Mouse (Mus musculus): ENCODE data around the gene Frmd4a. TPM values are rescaled to one million over a fixed set of nuclear protein-coding genes. Genes with fewer than 3 reads are reported as not detected.

Frmd4a gene
- total and polyA plus RNA-seq, 3 experiments, result 10.4 to 21.0 (median 20.0) TPM

DNA sequence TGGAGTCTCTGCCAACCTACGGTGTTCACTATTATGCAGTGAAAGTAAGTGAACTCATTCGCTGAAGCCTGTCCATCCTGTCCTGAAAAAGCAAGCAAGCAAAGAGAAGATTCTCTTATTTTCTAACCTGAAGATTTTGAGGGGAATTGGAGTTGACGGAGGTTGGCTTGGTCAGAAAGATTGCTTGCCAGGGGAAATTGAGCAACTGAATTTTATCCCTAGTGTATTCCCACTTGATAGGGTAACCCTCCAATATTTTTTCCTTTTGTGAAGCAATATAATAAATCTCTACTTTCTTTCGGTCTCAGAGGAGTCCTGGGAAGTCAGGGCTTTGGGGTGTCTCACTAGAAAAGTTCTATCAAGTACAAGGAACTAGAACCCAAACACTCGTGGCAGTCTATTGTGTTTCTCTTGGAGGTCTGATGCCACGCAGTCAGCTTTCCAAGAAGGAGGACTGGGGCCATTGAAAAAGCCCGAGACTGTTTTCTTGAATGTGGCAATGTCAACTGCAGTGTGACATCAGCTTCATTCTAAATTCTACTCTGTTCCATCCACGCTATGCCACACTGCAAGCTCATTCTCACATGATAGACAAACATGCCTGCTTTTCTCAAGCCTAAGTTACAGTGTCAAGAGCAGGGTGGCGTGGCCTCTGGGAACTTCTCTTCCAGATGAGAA is 517.8 kb downstream of the Frmd4a start:
- Histone ChIP-seq H3K4me1 (ENCODE audit: control insufficient read depth, insufficient read depth, low read length) (peaks cover 1% of the 10 kb centered on the region; the same call in 1 of the 2 replicates), H3K36me3 (ENCODE audit: control insufficient read depth, insufficient read depth, low read length) (no peaks in the 10 kb centered on the region), H3K4me3 (no peak overlapping the region), H3K27me3 (ENCODE audit: control insufficient read depth, insufficient read depth, low read length) (no peaks in the 10 kb centered on the region), H3K9ac (ENCODE audit: low read depth, low read length) (no peak overlapping the region), H3K79me2 (replicated peaks; ENCODE audit: control insufficient read depth, insufficient read depth, low read length) (no peaks in the 10 kb centered on the region), H3K27ac (peak overlapping the region; percentile 20; the same call in 1 of the 2 replicates)
- intact Hi-C loops (cut with DNase I), result no loop called here
- DNase-seq, result no peak
- no peak for TF ChIP-seq CTCF (IDR thresholded peaks at IDR 0.05)
- TF ChIP-seq EP300 (IDR thresholded peaks at IDR 0.05; ENCODE audit: insufficient read depth, low read depth, low read length), result no peak
- no peak for TF ChIP-seq POLR2A (IDR thresholded peaks at IDR 0.05; ENCODE audit: insufficient read depth, low read depth, low read length)
- WGBS, result 81% methylated on average over 9 of the region's 9 CpGs

DNA sequence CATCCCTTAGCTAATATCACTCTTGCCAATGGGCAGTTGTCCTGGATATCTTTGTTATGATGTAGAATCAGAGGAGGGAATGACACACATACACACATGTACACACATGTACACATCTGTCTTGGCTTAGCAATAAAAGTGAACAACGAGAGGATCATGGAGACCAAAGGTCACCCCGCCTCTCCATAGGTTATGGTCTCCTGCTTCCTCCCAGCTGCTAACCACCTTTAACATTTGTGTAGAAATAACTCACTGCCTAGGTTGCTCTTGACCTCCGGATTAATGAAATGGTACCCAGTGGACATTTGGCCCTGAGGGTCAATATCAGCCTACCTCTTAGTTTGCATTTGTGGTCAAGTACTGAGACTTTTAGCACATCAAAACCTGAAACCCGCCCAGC is 523.8 kb downstream of the Frmd4a start:
- no peaks in the 10 kb centered on the region; the same call in 1 of the 2 replicates for H3K36me3 ChIP-seq (ENCODE audit: control insufficient read depth, insufficient read depth, low read length)
- intact Hi-C loops (cut with DNase I), result loop anchor here (5.0 kb wide), 1 partner anchor 39 kb away; no protein-coding TSS in a partner anchor
- 85% methylated on average over 4 of the region's 4 CpGs for WGBS
- DNase-seq, result no peak
- H3K9ac ChIP-seq (ENCODE audit: low read depth, low read length), result no peak overlapping the region
- H3K27me3 ChIP-seq (ENCODE audit: control insufficient read depth, insufficient read depth, low read length), result no peaks in the 10 kb centered on the region
- H3K4me1 ChIP-seq (ENCODE audit: control insufficient read depth, insufficient read depth, low read length), result peaks cover 14% of the 10 kb centered on the region
- TF ChIP-seq POLR2A (IDR thresholded peaks at IDR 0.05; ENCODE audit: insufficient read depth, low read depth, low read length), result no peak
- no peak for TF ChIP-seq CTCF (IDR thresholded peaks at IDR 0.05)
- TF ChIP-seq EP300 (IDR thresholded peaks at IDR 0.05; ENCODE audit: insufficient read depth, low read depth, low read length), result no peak
- no peak overlapping the region for H3K4me3 ChIP-seq
- H3K79me2 ChIP-seq (replicated peaks; ENCODE audit: control insufficient read depth, insufficient read depth, low read length), result no peaks in the 10 kb centered on the region
- H3K27ac ChIP-seq, result no peak overlapping the region

DNA sequence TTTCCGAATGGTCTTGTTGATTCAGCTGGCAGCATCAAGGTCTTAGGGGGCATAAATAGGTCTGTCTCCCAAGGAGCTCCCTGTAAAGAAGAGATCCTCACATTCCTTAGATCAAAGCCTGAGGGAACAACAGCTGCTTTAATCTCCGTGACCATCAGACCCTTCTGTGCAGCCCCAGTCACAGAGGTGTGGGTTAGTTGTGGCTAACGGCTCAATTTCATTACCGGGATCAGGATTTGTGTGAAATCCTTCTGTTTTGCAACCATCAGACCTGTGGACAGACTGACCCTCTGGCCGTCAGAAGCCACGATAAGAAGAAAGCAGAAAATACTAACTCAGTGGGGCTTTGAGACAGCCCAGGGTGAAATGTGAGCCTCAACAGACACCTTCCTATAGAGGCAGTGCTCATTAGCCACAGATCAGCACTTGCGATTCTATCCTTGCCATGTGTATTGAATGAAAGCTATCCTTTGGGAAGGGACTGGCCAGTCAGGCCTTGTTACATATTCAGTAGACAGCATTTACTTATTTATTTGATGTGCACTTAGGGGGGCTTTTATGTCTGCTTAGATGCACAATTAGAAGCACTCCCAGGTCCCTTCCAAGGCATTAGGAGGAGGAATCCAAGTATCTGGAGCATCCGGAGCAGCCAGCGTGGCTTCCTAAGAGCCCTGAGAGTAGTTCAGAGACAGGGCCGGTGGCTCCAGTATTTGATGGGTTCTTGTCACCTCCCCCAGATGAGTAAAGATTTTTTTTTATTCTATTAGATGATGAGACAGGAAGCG is 524.5 kb downstream of the Frmd4a start:
- 54% methylated on average over 11 of the region's 11 CpGs for WGBS
- no peak overlapping the region for H3K9ac ChIP-seq (ENCODE audit: low read depth, low read length)
- DNase-seq, result no peak
- H3K36me3 ChIP-seq (ENCODE audit: control insufficient read depth, insufficient read depth, low read length), result no peaks in the 10 kb centered on the region; the same call in 1 of the 2 replicates
- TF ChIP-seq CTCF (IDR thresholded peaks at IDR 0.05) (no peak), EP300 (IDR thresholded peaks at IDR 0.05; ENCODE audit: insufficient read depth, low read depth, low read length) (no peak), POLR2A (IDR thresholded peaks at IDR 0.05; ENCODE audit: insufficient read depth, low read depth, low read length) (no peak)
- H3K4me3 ChIP-seq, result no peak overlapping the region
- H3K27me3 ChIP-seq (ENCODE audit: control insufficient read depth, insufficient read depth, low read length), result no peaks in the 10 kb centered on the region
- H3K27ac ChIP-seq, result peak overlapping the region; percentile 78
- intact Hi-C loops (cut with DNase I), result loop anchor here (1.0 to 5.0 kb wide), 4 partner anchors 17 to 51 kb away; no protein-coding TSS in a partner anchor
- H3K79me2 ChIP-seq (replicated peaks; ENCODE audit: control insufficient read depth, insufficient read depth, low read length), result no peaks in the 10 kb centered on the region
- H3K4me1 ChIP-seq (ENCODE audit: control insufficient read depth, insufficient read depth, low read length), result peaks cover 14% of the 10 kb centered on the region

DNA sequence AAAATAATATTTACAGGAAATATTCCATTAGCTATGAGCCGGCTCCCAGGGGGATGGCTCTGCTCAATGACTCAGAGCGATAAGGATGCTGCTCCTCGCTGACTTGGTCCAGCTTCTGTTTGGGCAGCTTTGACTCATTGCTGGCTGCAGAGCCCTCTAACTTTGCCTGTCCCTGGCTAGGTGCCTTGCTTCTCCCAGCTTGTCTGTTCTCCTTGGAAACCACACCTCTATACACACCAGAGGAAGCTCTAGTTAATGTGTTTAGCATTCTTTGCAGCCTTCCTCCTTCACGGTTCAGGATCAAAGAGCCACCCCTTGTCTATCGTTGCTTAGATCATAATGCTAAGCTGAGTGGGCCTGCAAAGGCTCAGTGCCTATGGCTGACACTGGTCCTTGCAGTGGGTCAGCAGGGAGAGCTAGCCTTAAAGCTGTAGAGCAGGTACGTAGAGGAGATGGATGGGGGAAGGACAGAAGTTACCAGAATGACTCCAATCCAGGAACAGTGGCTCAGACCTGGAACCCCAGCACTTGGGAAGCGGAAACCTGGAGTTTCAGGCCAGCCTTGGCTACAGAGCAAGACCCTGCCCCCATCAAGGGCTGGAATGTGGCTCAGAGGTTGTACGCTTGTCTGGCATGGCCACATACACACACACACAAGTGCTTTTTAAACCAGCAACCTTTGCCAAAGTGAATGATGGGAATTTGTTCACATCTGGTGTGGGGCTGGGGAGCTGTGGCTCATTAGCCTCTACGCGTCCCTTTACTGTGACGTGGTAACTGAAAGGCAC is 525.3 kb downstream of the Frmd4a start:
- Histone ChIP-seq H3K4me1 (ENCODE audit: control insufficient read depth, insufficient read depth, low read length) (peaks cover 14% of the 10 kb centered on the region), H3K27ac (peak overlapping the region; percentile 78), H3K4me3 (no peak overlapping the region), H3K27me3 (ENCODE audit: control insufficient read depth, insufficient read depth, low read length) (no peaks in the 10 kb centered on the region), H3K36me3 (ENCODE audit: control insufficient read depth, insufficient read depth, low read length) (no peaks in the 10 kb centered on the region; the same call in 1 of the 2 replicates), H3K9ac (ENCODE audit: low read depth, low read length) (no peak overlapping the region), H3K79me2 (replicated peaks; ENCODE audit: control insufficient read depth, insufficient read depth, low read length) (no peaks in the 10 kb centered on the region)
- WGBS, result 36% methylated on average over 11 of the region's 11 CpGs
- TF ChIP-seq POLR2A (IDR thresholded peaks at IDR 0.05; ENCODE audit: insufficient read depth, low read depth, low read length) (no peak; the same call in 1 of the 2 replicates), EP300 (IDR thresholded peaks at IDR 0.05; ENCODE audit: insufficient read depth, low read depth, low read length) (0 out of 2 replicates have a peak, but pooled peaks have one; percentile 62)
- peak; percentile 70 to 87 for DNase-seq
- intact Hi-C loops (cut with DNase I), result loop anchor here (1.0 to 5.0 kb wide), 4 partner anchors 16 to 50 kb away; no protein-coding TSS in a partner anchor

DNA sequence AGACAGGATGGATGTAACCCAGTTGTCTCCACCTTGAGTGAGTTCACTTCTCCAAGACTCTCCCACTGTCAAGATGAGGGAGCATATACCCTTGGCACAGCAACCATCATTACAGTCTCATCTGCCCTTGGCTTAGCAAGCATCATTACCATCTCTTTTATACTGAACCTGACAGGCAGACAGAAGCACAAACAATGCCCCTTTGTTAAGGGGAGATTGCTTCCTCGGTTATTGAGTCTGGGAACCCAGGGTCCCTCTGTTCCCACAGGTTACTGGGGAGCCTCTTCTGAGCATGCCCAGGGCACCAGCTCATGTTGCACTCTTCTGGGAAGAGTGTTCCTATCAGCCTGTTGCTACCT is 525.9 kb downstream of the Frmd4a start:
- Histone ChIP-seq H3K36me3 (ENCODE audit: control insufficient read depth, insufficient read depth, low read length) (no peaks in the 10 kb centered on the region; the same call in 1 of the 2 replicates), H3K27ac (peak overlapping the region; percentile 78), H3K4me1 (ENCODE audit: control insufficient read depth, insufficient read depth, low read length) (peaks cover 14% of the 10 kb centered on the region), H3K4me3 (no peak overlapping the region), H3K9ac (ENCODE audit: low read depth, low read length) (no peak overlapping the region), H3K79me2 (replicated peaks; ENCODE audit: control insufficient read depth, insufficient read depth, low read length) (no peaks in the 10 kb centered on the region), H3K27me3 (ENCODE audit: control insufficient read depth, insufficient read depth, low read length) (no peaks in the 10 kb centered on the region)
- no peak for DNase-seq
- intact Hi-C loops (cut with DNase I), result loop anchor here (2.0 to 5.0 kb wide), 3 partner anchors 27 to 49 kb away; no protein-coding TSS in a partner anchor
- TF ChIP-seq EP300 (IDR thresholded peaks at IDR 0.05; ENCODE audit: insufficient read depth, low read depth, low read length) (no peak), CTCF (IDR thresholded peaks at IDR 0.05) (no peak), POLR2A (IDR thresholded peaks at IDR 0.05; ENCODE audit: insufficient read depth, low read depth, low read length) (no peak)
- 35% methylated on average over 1 of the region's 1 CpGs for WGBS
